Mouse (Mus musculus) liver, adult 10 weeks (tissue): Measurements from ENCODE around the gene Lhx4. TPM values are rescaled to one million over a fixed set of nuclear protein-coding genes. Genes with fewer than 3 reads are reported as not detected.

Experiments used
- polyA plus RNA-seq: library from polyadenylated mRNA; stranded (reverse); fragments of 350-450 nt; fragmentation: Illumina TruSeq; extraction: RNeasy Lipid Tissue Mini Kit (QIAGEN cat#74804); gene quantifications from one replicate; pipeline ENCODE4 v1.2.3, GENCODE M21; 2014; ENCODE audit warnings: low read depth, low replicate concordance

The Lhx4 gene
- polyA plus RNA-seq, result not detected

GRCm38 (mm10) chr1:155751484-155752255 is at the start of gene Lhx4:
Gene Lhx4, minus strand, starts transcription at chr1:155751684.

Other genes starting within 250 kb of the Lhx4 start
- 18.5 TPM for gene Acbd6, start 193.6 kb downstream of the Lhx4 start, polyA plus RNA-seq
- 45.6 TPM for gene Qsox1, start 61.2 kb upstream of the Lhx4 start, polyA plus RNA-seq
- gene Cep350, start 221.6 kb upstream of the Lhx4 start, polyA plus RNA-seq, result 8.6 TPM